Mouse (Mus musculus) layer of hippocampus, adult 9-10 months (tissue): ENCODE data around the gene Gm4303.
"Not testable (repeated sequence)": the region's sequence is repeated elsewhere in the genome, so short reads cannot be mapped to it uniquely, and the experiment has no call there.

ENCODE experiments used
- DNase-seq: peaks from one replicate; pipeline ENCODE4 v3.0.0; 2022; ENCODE audit warnings: low spot score

Gm4303 gene

DNA sequence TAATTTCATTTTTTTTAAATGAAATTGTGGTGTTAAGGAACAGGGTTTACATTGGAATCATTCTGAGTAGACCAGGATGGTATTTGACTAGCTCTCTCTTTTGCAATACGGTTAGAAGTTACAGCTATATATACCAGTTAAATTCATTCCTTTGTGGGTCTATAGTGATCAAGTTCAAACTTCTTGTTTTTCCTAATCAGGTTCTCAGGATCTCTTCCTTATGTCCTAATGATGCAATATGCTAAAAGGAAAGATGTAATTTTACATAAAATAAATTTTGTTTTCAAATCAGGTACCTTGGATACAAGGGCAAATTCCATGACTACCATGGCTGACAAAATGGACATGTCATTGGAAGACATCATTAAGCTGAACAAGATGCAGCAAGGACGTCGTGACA lies at the start of gene Gm4303:
Gm4303 (plus strand) TSS at position 301 of the 400 bp plus-strand sequence.
- not testable (repeated sequence) for DNase-seq

DNA sequence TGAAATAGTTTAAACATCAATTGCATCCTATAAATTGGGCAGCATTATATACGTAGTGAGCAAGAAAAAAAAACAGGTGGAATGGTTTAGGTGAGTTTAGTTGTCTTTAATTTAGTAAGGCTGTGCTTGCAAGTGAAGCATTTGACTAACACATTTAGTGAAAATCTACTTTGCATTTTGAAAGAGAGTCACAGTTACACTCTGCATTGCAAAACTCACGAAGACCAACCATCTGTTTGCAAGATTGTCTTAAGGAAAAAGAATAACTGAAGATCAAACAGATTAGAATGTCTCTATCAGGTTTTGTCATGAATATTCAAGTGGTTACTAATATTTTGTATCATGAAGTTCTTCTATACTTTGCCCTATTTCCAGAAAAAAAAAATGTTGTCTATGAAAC lies 49.7 kb upstream of the Gm4303 start:
- no peak for DNase-seq

DNA sequence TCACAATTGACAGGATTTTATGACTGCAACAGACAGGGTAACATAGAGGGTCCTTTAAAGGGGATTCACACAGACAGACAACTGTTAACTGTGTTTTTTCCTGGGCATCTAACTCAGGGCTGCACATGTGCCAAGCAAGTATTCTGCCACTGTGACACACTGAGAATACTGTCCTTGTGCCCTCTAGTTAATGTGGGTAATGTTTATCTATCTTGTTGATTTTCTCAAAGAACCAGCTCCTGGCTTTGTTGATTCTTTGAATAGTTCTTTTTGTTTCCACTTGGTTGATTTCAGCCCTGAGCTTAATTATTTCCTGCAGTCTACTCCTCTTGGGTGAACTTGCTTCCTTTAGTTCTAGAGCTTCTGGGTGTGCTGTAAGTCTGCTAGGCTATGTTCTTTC lies 45.7 kb upstream of the Gm4303 start:
- DNase-seq = not testable (repeated sequence)

DNA sequence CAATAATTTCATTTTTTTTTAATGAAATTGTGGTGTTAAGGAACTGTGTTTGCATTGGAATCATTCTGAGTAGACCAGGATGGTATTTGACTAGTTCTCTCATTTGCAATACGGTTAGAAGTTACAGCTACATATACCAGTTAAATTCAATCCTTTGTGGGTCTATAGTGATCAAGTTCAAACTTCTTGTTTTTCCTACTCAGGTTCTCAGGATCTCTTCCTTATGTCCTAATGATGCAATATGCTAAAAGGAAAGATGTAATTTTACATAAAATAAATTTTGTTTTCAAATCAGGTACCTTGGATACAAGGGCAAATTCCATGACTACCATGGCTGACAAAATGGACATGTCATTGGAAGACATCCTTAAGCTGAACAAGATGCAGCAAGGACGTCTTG lies 10.4 kb upstream of the Gm4303 start, which contains the start of gene Gm4301:
Gm4301 (plus strand) TSS at position 301 of the 400 bp plus-strand sequence.
- DNase-seq = not testable (repeated sequence)

DNA sequence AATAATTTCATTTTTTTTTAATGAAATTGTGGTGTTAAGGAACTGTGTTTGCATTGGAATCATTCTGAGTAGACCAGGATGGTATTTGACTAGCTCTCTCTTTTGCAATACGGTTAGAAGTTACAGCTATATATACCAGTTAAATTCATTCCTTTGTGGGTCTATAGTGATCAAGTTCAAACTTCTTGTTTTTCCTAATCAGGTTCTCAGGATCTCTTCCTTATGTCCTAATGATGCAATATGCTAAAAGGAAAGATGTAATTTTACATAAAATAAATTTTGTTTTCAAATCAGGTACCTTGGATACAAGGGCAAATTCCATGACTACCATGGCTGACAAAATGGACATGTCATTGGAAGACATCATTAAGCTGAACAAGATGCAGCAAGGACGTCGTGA lies 5.2 kb upstream of the Gm4303 start, which contains the start of gene Gm4302:
Gm4302 (plus strand) TSS at position 301 of the 400 bp plus-strand sequence.
- not testable (repeated sequence) for DNase-seq

DNA sequence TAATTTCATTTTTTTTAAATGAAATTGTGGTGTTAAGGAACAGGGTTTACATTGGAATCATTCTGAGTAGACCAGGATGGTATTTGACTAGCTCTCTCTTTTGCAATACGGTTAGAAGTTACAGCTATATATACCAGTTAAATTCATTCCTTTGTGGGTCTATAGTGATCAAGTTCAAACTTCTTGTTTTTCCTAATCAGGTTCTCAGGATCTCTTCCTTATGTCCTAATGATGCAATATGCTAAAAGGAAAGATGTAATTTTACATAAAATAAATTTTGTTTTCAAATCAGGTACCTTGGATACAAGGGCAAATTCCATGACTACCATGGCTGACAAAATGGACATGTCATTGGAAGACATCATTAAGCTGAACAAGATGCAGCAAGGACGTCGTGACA lies 5.0 kb downstream of the Gm4303 start, which contains the start of gene Gm4305:
Gm4305 (plus strand) TSS at position 301 of the 400 bp plus-strand sequence.
- DNase-seq = not testable (repeated sequence)

DNA sequence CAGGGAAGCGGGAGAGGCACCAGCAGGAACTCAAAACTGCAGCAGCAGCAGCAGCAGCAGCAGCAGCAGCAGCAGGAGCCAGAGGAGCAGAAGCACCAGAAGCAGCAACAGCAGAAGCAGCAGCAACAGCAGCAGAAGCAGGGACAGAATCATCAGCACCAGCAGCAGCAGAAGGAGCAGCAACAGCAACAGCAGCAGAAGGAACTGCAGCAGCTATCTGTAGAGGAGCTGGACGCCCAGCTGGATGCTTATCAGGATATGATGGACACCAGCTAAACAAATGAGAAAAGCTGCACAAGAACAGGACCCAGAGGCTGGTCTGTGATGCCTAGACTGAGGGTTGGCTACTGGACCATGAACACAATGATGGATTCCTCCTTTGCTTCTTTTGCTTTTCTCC lies 11.1 kb downstream of the Gm4303 start:
- DNase-seq = not testable (repeated sequence)

DNA sequence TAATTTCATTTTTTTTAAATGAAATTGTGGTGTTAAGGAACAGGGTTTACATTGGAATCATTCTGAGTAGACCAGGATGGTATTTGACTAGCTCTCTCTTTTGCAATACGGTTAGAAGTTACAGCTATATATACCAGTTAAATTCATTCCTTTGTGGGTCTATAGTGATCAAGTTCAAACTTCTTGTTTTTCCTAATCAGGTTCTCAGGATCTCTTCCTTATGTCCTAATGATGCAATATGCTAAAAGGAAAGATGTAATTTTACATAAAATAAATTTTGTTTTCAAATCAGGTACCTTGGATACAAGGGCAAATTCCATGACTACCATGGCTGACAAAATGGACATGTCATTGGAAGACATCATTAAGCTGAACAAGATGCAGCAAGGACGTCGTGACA lies 15.3 kb downstream of the Gm4303 start, which contains the start of gene Gm4307:
Gm4307 (plus strand) TSS at position 301 of the 400 bp plus-strand sequence.
- not testable (repeated sequence) for DNase-seq

DNA sequence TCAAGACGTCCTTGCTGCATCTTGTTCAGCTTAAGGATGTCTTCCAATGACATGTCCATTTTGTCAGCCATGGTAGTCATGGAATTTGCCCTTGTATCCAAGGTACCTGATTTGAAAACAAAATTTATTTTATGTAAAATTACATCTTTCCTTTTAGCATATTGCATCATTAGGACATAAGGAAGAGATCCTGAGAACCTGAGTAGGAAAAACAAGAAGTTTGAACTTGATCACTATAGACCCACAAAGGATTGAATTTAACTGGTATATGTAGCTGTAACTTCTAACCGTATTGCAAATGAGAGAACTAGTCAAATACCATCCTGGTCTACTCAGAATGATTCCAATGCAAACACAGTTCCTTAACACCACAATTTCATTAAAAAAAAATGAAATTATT lies 36.7 kb downstream of the Gm4303 start, which contains the start of gene Gm4312:
Gm4312 (minus strand) TSS at position 101 of the 400 bp plus-strand sequence.
- not testable (repeated sequence) for DNase-seq
